Mouse (Mus musculus): ENCODE data around the gene Sprr4. TPM values are rescaled to one million over a fixed set of nuclear protein-coding genes. Genes with fewer than 3 reads are reported as not detected.
A peak's percentile ranks its signal among the peaks of the same experiment; 100 is the strongest.

Sprr4 gene
- polyA plus RNA-seq (2012; rRNA removed) = not detected in 2 replicates
- not detected in 2 replicates for polyA plus RNA-seq (2014; fragmentation: Nextera tagmentation; extraction: Ambion mirVana)

DNA sequence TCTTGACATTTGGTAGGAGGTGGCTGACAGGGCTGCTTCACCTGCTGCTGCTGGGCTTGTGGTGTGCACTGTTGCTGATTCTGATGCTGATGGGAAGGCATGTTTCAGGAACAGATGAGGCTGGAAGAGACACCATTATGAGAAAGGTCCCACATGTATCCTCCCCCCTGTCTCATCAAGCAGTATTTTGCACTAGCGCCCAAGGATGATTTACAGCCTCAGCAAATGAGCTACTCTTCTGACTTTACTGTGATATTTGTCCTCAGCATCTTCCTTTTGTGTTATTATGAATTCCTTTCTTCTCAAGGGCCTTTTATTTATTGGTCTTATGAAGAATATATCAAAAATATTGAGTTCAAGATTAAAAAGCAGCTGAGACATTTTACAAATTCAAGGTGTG is at the start of gene Sprr4:
Sprr4 (minus strand) TSS at position 101 of the 400 bp plus-strand sequence.
- Histone ChIP-seq H3K9ac (replicated peaks) (no peak within 1 kb of the TSS), H3K4me1 (replicated peaks; ENCODE audit: control insufficient read depth in 2 of 2, insufficient read depth in 2 of 2, low read length in 1 of 2) (no peaks in the 10 kb centered on the region), H3K9me3 (ENCODE audit: control insufficient read depth, low read length) (no peaks in the 10 kb centered on the region), H3K4me3 (ENCODE audit: insufficient read depth in 1 of 2, low read depth in 2 of 2, low read length in 2 of 2) (no peak within 1 kb of the TSS), H3K36me3 (replicated peaks; ENCODE audit: control insufficient read depth, insufficient read depth, low read depth) (no peaks in the 10 kb centered on the region), H3K27me3 (ENCODE audit: control insufficient read depth, insufficient read depth, low read length) (no peaks in the 10 kb centered on the region), H3K4me2 (ENCODE audit: low read depth) (no peak within 1 kb of the TSS), H3K27ac (no peak within 1 kb of the TSS)
- no peak for DNase-seq (ENCODE audit: low read depth in 3 of 3, low spot score in 3 of 3)
- TF ChIP-seq EP300 (IDR thresholded peaks at IDR 0.05; ENCODE audit: low read depth) = no peak
- TF ChIP-seq CTCF (IDR thresholded peaks at IDR 0.05; ENCODE audit: low read depth) = no peak
- 43% methylated on average over 1 of the region's 1 CpGs for WGBS (ENCODE audit: insufficient replicate concordance)
- ATAC-seq (ENCODE audit: insufficient read depth) = no peak

GRCm38 (mm10) chr3:92534411-92534810 is 34.1 kb upstream of the Sprr4 start, which contains the start of gene 2310046K23Rik:
Gene 2310046K23Rik (minus strand): TSS chr3:92534511.
- ATAC-seq (ENCODE audit: insufficient read depth) = no peak
- H3K4me2 ChIP-seq (ENCODE audit: low read depth) = no peak within 1 kb of the TSS
- H3K27ac ChIP-seq = no peak within 1 kb of the TSS
- no peaks in the 10 kb centered on the region for H3K36me3 ChIP-seq (replicated peaks; ENCODE audit: control insufficient read depth, insufficient read depth, low read depth)
- WGBS (ENCODE audit: insufficient replicate concordance) = 67% methylated on average over 3 of the region's 3 CpGs
- TF ChIP-seq CTCF (IDR thresholded peaks at IDR 0.05; ENCODE audit: low read depth) (no peak), EP300 (IDR thresholded peaks at IDR 0.05; ENCODE audit: low read depth) (no peak)
- H3K9me3 ChIP-seq (ENCODE audit: control insufficient read depth, low read length) = no peaks in the 10 kb centered on the region
- H3K4me1 ChIP-seq (replicated peaks; ENCODE audit: control insufficient read depth in 2 of 2, insufficient read depth in 2 of 2, low read length in 1 of 2) = no peaks in the 10 kb centered on the region
- no peak within 1 kb of the TSS for H3K9ac ChIP-seq (replicated peaks)
- DNase-seq (ENCODE audit: low read depth in 3 of 3, low spot score in 3 of 3) = no peak
- no peak within 1 kb of the TSS for H3K4me3 ChIP-seq (ENCODE audit: insufficient read depth in 1 of 2, low read depth in 2 of 2, low read length in 2 of 2)
- H3K27me3 ChIP-seq (ENCODE audit: control insufficient read depth, insufficient read depth, low read length) = no peaks in the 10 kb centered on the region

DNA sequence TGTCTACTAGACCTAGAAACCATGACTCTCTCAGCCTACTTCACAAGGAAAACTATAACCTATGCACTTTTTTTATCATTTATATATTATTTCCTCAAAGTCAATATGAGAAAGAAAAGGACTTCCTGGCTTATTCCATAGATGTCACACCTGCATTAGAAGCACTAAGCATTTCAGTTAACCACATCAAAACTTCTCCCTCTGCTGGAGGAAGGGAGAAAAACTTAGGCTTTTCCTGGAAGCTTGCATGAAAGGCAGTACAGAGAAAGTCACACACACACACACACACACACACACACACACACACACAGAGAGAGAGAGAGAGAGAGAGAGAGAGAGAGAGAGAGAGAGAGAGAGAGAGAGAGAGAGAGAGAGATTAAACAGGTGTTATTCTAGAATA is 12.0 kb upstream of the Sprr4 start:
- no peak overlapping the region for H3K9ac ChIP-seq (replicated peaks)
- ATAC-seq (ENCODE audit: insufficient read depth) = no peak
- no peak overlapping the region for H3K4me3 ChIP-seq (ENCODE audit: insufficient read depth in 1 of 2, low read depth in 2 of 2, low read length in 2 of 2)
- H3K27me3 ChIP-seq (ENCODE audit: control insufficient read depth, insufficient read depth, low read length) = no peaks in the 10 kb centered on the region
- TF ChIP-seq EP300 (IDR thresholded peaks at IDR 0.05; ENCODE audit: low read depth) (no peak), CTCF (IDR thresholded peaks at IDR 0.05; ENCODE audit: low read depth) (no peak)
- H3K9me3 ChIP-seq (ENCODE audit: control insufficient read depth, low read length) = no peaks in the 10 kb centered on the region
- DNase-seq (ENCODE audit: low read depth in 3 of 3, low spot score in 3 of 3) = no peak
- H3K36me3 ChIP-seq (replicated peaks; ENCODE audit: control insufficient read depth, insufficient read depth, low read depth) = no peaks in the 10 kb centered on the region
- H3K4me1 ChIP-seq (replicated peaks; ENCODE audit: control insufficient read depth in 2 of 2, insufficient read depth in 2 of 2, low read length in 1 of 2) = no peaks in the 10 kb centered on the region
- no peak overlapping the region for H3K27ac ChIP-seq
- H3K4me2 ChIP-seq (ENCODE audit: low read depth) = no peak overlapping the region

DNA sequence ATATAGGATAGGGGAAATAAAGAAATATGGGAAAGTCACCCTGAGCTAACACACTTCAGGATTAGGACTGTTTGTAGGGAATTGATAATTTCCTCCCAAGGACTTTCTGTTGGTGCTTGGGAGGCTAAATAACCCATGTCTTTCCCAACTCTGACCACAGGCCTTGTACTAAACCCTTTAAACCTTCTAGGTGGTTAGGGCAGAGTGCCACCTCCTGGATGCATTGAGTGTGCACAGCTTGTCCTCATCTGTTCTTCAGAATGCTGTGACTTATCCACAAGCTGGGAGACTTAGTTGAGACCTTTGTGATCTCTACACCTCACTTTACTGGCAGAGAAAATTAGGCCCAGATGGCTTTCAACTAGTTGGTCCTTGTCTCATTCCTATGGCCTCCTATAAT is 10.5 kb upstream of the Sprr4 start:
- no peak for ATAC-seq (ENCODE audit: insufficient read depth)
- H3K36me3 ChIP-seq (replicated peaks; ENCODE audit: control insufficient read depth, insufficient read depth, low read depth) = no peaks in the 10 kb centered on the region
- DNase-seq (ENCODE audit: low read depth in 3 of 3, low spot score in 3 of 3) = no peak
- no peak overlapping the region for H3K27ac ChIP-seq
- H3K9me3 ChIP-seq (ENCODE audit: control insufficient read depth, low read length) = no peaks in the 10 kb centered on the region
- H3K9ac ChIP-seq (replicated peaks) = no peak overlapping the region
- H3K27me3 ChIP-seq (ENCODE audit: control insufficient read depth, insufficient read depth, low read length) = no peaks in the 10 kb centered on the region
- TF ChIP-seq EP300 (IDR thresholded peaks at IDR 0.05; ENCODE audit: low read depth) (no peak), CTCF (IDR thresholded peaks at IDR 0.05; ENCODE audit: low read depth) (peak; percentile 39; the same call in 1 of the 2 replicates)
- no peak overlapping the region for H3K4me3 ChIP-seq (ENCODE audit: insufficient read depth in 1 of 2, low read depth in 2 of 2, low read length in 2 of 2)
- H3K4me2 ChIP-seq (ENCODE audit: low read depth) = no peak overlapping the region
- no peaks in the 10 kb centered on the region for H3K4me1 ChIP-seq (replicated peaks; ENCODE audit: control insufficient read depth in 2 of 2, insufficient read depth in 2 of 2, low read length in 1 of 2)

DNA sequence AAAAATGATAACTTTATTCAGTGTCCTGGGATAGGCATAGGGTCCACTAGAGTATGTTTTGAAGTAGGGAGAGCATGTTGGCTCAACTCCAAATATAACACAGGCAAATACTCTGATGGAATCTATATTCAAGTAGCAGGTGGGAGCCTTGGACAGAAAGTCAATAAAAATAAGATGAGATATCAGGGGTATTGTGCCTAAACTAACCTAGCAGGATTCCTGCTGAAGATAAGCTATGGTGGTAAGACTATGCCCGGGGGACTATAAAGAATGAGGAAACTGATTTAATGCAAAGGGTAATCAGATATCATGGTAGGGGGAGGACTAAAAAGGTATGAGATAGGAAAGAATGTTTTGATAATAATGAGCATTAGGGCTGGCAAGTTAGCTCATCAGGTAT is 7.9 kb upstream of the Sprr4 start:
- no peak for TF ChIP-seq EP300 (IDR thresholded peaks at IDR 0.05; ENCODE audit: low read depth)
- no peak for TF ChIP-seq CTCF (IDR thresholded peaks at IDR 0.05; ENCODE audit: low read depth)
- DNase-seq (ENCODE audit: low read depth in 3 of 3, low spot score in 3 of 3) (no peak), ATAC-seq (ENCODE audit: insufficient read depth) (no peak)
- no peak overlapping the region for H3K4me2 ChIP-seq (ENCODE audit: low read depth)
- H3K27me3 ChIP-seq (ENCODE audit: control insufficient read depth, insufficient read depth, low read length) = no peaks in the 10 kb centered on the region
- H3K36me3 ChIP-seq (replicated peaks; ENCODE audit: control insufficient read depth, insufficient read depth, low read depth) = no peaks in the 10 kb centered on the region
- WGBS (ENCODE audit: insufficient replicate concordance) = 58% methylated on average over 1 of the region's 1 CpGs
- H3K9ac ChIP-seq (replicated peaks) = no peak overlapping the region
- H3K27ac ChIP-seq = no peak overlapping the region
- no peaks in the 10 kb centered on the region for H3K4me1 ChIP-seq (replicated peaks; ENCODE audit: control insufficient read depth in 2 of 2, insufficient read depth in 2 of 2, low read length in 1 of 2)
- no peak overlapping the region for H3K4me3 ChIP-seq (ENCODE audit: insufficient read depth in 1 of 2, low read depth in 2 of 2, low read length in 2 of 2)
- no peaks in the 10 kb centered on the region for H3K9me3 ChIP-seq (ENCODE audit: control insufficient read depth, low read length)
